Mouse (Mus musculus) lung, postnatal 0 days (tissue): ENCODE measurements at regions not wholly inside any gene's neighbourhood (a gene's known extent, or its start where the extent isn't known, plus 50 kb on each side); places are given as distances from the start of the nearest gene placed in this dataset.

Experiments used
- CTCF ChIP-seq: IDR thresholded peaks from 2 replicates; pipeline ENCODE4 v1.5.1; 2016; ENCODE audit warnings: antibody characterized with exemption, mild to moderate bottlenecking
- EP300 ChIP-seq: IDR thresholded peaks from 2 replicates; pipeline ENCODE4 v1.6.1; 2016; ENCODE audit warnings: antibody characterized with exemption, mild to moderate bottlenecking, control low read depth

- TF ChIP-seq CTCF (no peak), EP300 (no peak)
These were observed 451.9 kb upstream of the Sptlc3 start for GRCm38 (mm10) chr2:139041671-139042273.
